Mouse (Mus musculus) embryonic stem cell, embryonic (primary cell): Measurements from ENCODE around the gene Ccl24.
"Not testable (repeated sequence)": the region's sequence is repeated elsewhere in the genome, so short reads cannot be mapped to it uniquely, and the experiment has no call there.

Source experiments
- CTCF ChIA-PET, 4 experiments: fragments of 300-600 bp in 2 of 4; fragments of 350-600 bp in 2 of 4; sonication (Branson Sonifier 250); formaldehyde crosslinking; loops; one replicate each; lab custom pipeline; 2022; ENCODE audit warnings: inconsistent platforms in 2 of 4; lab: Charles Lee
- POLR2A ChIA-PET, 4 experiments: fragments of 300-600 bp in 2 of 4; fragments of 350-600 bp in 2 of 4; sonication (Branson Sonifier 250); formaldehyde crosslinking; loops; one replicate each; lab custom pipeline; 2022; ENCODE audit warnings: antibody characterized with exemption in 4 of 4, inconsistent platforms in 1 of 4; lab: Charles Lee

Ccl24 gene

DNA sequence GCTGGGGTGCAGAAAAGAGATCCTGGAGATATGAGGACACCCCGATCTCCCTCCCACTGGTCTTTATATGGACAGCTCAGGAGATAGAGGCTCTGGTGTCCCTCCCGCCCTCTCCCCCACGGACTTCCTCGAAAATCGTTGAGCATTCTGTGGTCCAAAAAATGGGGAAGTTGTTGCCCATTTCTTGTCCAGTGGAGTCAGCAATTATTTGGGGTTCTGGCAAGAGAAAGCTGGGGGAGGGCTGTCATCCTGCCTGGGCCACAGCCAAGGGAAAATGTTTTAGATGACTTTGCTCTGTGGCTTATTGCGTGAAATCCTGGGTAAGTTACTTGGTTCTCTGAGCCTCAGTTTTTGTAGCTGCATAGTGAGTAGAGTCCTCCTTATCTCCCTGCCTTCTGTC is at the start of gene Ccl24:
Gene Ccl24, minus strand, starts transcription at position 44 of the 400 bp plus-strand sequence.
- ChIA-PET POLR2A (interaction anchor here in 1 of 4 experiments (1.4 kb wide), 1 partner anchor 11 kb away, joined by 3 read pairs; no protein-coding TSS in a partner anchor), CTCF (no interaction called here)

- ChIA-PET POLR2A (no interaction called here), CTCF (interaction anchor here in 2 of 4 experiments (0.8 to 1.4 kb wide), 2 partner anchors 9 to 279 kb away, joined by 3 to 4 read pairs; no protein-coding TSS in a partner anchor)
Observed at GRCm38 (mm10) chr5:135621725-135622124, 48.9 kb upstream of the Ccl24 start.

DNA sequence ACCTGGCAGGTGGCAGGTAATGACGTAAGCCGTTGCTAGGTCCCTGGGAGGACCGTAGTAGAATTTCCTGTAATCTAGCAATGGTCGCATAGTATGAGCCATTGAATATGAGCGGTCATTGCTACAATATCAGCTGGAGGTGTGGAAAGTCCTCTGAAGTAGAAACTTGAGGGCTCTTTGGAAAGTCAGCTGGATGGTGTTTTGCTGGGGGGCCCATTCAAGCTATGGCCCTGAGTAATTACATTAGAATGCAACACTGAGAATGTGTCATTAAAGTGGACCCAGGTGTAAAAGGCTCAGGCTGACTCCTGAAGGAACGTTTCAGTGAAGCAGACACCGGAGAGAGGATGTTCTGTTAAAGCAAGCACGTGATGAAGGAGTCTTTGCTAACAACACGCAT is 47.7 kb upstream of the Ccl24 start:
- POLR2A ChIA-PET, result interaction anchor here in 2 of 4 experiments (1.1 to 1.3 kb wide), 2 partner anchors 124 to 125 kb away, joined by 3 read pairs; partner anchors contain the start of gene Tmem120a (in 1 of the 2)

DNA sequence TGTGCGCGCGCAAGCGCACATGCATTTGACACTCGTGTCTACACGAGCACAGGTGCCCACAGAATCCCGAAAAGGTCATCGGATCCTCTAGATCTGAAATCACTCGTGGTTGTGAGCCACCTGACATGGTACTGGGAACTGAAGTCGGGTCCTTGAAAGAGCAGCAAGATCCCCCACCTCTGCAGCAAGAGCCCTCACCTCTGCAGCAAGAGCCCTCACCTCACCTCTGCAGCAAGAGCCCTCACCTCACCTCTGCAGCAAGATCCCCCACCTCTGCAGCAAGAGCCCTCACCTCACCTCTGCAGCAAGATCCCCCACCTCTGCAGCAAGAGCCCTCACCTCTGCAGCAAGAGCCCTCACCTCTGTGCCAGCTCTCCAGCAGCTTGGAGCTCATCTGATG is 46.9 kb upstream of the Ccl24 start:
- POLR2A ChIA-PET, result interaction anchor here in 1 of 4 experiments (1.3 kb wide), 1 partner anchor 126 kb away, joined by 3 read pairs; no protein-coding TSS in a partner anchor
- CTCF ChIA-PET, result interaction anchor here in 2 of 4 experiments (0.6 to 1.3 kb wide), 6 partner anchors 11 to 259 kb away, joined by 3 to 5 read pairs (median 4); no protein-coding TSS in a partner anchor

More for the DNA sequence above, 47.7 kb upstream of the Ccl24 start:
- CTCF ChIA-PET, result interaction anchor here in 3 of 4 experiments (0.7 to 1.3 kb wide), 7 partner anchors 9 to 259 kb away, joined by 3 to 11 read pairs (median 4); no protein-coding TSS in a partner anchor

GRCm38 (mm10) chr5:135609794-135610193 is 36.9 kb upstream of the Ccl24 start:
- ChIA-PET POLR2A (interaction anchor here in 1 of 4 experiments (0.6 to 0.8 kb wide), 2 partner anchors 34 to 60 kb away, joined by 3 read pairs; no protein-coding TSS in a partner anchor), CTCF (interaction anchor here in 3 of 4 experiments (0.7 to 1.2 kb wide), 6 partner anchors 14 to 594 kb away, joined by 3 read pairs; no protein-coding TSS in a partner anchor)

DNA sequence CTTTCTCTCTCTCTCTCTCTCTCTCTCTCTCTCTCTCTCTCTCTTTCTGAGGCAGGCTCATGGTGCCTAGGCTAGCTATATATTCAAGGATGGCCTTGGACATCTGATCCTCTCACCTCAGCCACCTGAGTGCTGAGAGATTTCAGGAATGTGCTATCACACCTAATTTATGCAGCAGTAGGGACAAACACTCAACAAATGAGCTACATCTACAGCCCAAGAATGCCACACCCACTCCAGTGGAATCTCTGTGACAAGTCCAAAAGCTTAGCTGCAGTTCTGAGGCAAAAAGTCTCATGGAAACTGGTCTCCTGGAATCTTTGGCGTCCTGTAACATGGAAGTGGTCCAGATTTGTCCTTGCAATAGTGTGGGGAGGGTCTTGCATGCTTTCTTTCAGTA is 34.7 kb upstream of the Ccl24 start:
- POLR2A ChIA-PET, result no interaction called here
- CTCF ChIA-PET, result interaction anchor here in 3 of 4 experiments (0.6 to 1.2 kb wide), 5 partner anchors 8 to 245 kb away, joined by 3 to 14 read pairs (median 4); no protein-coding TSS in a partner anchor

DNA sequence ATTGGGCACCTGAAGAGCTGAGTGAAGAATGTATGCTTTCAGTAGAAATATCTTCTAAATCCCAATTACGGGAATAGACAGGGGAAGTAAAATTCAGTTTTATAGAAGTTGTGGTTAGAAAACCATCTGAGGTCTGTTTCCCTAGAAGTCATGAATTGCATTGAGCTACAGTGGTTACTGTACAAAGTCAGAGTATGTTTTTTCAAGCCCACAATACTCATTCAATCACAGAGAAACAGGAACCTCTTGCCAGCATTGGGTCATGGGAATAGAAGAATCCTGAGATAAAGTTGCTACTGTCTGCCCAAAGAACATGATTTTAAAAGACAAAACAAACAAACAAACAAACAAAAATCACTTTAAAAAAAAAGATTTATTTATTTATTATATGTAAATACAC is 33.9 kb upstream of the Ccl24 start:
- CTCF ChIA-PET, result interaction anchor here in 1 of 4 experiments (0.7 kb wide), 1 partner anchor 235 kb away, joined by 5 read pairs; no protein-coding TSS in a partner anchor
- POLR2A ChIA-PET, result not testable (repeated sequence)

DNA sequence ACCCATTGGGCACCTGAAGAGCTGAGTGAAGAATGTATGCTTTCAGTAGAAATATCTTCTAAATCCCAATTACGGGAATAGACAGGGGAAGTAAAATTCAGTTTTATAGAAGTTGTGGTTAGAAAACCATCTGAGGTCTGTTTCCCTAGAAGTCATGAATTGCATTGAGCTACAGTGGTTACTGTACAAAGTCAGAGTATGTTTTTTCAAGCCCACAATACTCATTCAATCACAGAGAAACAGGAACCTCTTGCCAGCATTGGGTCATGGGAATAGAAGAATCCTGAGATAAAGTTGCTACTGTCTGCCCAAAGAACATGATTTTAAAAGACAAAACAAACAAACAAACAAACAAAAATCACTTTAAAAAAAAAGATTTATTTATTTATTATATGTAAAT is 31.8 kb upstream of the Ccl24 start:
- CTCF ChIA-PET, POLR2A ChIA-PET: not testable (repeated sequence)

DNA sequence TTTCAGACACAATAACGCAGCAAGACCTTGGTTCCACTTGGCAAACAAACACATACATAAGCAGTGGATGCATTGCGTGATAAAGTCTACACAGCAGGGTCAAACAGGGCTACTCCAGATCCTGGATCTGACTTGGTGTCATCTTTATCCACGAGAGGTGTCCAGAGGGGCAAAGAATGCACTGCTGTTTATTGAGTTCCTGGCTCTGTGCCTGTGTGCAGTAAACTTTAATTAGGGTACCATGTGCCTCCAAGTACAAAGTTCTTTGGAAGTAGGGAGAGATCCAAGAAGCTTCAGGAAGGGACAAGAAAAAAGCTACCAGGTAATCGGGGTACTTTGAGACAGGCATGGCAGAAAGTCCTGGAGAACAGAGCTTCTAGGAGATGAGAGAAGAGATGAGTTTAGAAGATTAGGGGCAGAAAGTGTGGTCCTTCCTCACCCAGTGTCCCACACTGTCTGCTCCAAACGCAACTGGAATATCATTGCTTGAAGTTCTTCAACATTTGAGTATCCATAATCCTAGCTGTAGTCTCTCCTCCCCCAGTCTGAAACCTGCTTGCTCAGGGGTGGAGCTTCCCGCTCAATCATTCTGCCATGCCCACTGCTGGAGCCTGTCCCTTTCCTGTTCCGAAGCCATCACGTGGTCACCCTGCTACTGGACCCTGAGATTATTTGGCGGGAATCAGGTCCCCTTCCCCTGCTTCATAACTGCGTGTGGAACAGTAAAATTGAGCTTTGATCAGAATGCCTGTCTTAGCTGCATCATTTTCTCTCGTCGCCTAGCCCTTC is 17.3 kb upstream of the Ccl24 start:
- CTCF ChIA-PET, result interaction anchor here in 3 of 4 experiments (0.6 to 1.9 kb wide), 7 partner anchors 22 to 972 kb away, joined by 3 to 6 read pairs (median 4); no protein-coding TSS in a partner anchor
- POLR2A ChIA-PET, result interaction anchor here in 2 of 4 experiments (0.7 to 0.8 kb wide), 2 partner anchors 88 to 568 kb away, joined by 3 to 4 read pairs; no protein-coding TSS in a partner anchor

- POLR2A ChIA-PET, result interaction anchor here in 1 of 4 experiments (0.6 to 0.8 kb wide), 3 partner anchors 47 to 281 kb away, joined by 3 to 4 read pairs (median 3); no protein-coding TSS in a partner anchor
Observed at GRCm38 (mm10) chr5:135587764-135588163, 14.9 kb upstream of the Ccl24 start.

DNA sequence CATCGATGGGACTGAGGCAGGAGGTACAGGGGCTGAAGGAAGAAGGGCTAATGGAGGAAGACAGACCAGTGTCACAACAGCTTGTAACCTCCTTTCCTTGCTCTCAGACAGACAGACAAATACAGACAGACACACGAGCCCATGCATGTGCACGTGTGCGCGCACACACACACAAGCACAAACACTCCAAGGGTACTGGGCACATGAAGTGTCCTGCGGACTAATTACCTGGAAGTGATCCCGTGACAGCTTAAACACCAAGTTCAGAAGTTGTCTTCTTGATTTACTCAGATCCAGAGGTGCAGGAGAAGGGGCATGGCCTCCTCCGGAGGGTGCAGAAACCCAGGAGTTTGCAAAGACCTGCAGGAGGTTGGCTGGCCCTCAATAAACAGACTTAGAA is 12.8 kb upstream of the Ccl24 start:
- CTCF ChIA-PET, result interaction anchor here in 3 of 4 experiments (0.5 to 0.8 kb wide), 3 partner anchors 15 to 1003 kb away, joined by 3 to 4 read pairs (median 3); no protein-coding TSS in a partner anchor
- POLR2A ChIA-PET, result no interaction called here

More at GRCm38 (mm10) chr5:135587764-135588163, 14.9 kb upstream of the Ccl24 start:
- CTCF ChIA-PET, result interaction anchor here in 2 of 4 experiments (0.6 kb wide), 2 partner anchors 384 to 1743 kb away, joined by 3 read pairs; no protein-coding TSS in a partner anchor

GRCm38 (mm10) chr5:135582330-135582729 is 9.5 kb upstream of the Ccl24 start:
- ChIA-PET CTCF (no interaction called here), POLR2A (no interaction called here)

DNA sequence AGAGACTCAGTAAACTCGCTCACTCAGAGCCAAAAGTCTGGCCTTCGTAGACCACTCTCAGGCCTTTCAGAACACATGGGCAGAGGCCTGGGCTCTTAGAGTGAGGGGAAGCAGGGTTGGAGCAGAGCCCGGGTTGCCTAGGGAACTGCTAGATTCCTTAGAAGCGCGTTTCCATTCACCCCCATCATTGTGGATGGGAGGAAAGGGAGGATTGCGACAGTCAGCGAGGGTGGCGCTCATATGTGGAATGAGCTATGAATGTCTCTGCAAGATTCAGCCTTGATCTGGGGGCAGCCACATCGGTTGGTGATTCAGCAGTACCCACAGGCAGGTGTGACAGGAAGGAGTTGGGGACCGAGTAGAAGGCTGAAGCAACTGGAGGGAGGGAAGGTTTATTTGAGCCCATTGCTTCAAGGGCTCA is 6.5 kb upstream of the Ccl24 start:
- CTCF ChIA-PET, result interaction anchor here in 1 of 4 experiments (0.6 kb wide), 1 partner anchor 226 kb away, joined by 3 read pairs; no protein-coding TSS in a partner anchor
- POLR2A ChIA-PET, result interaction anchor here in 1 of 4 experiments (0.6 kb wide), 1 partner anchor 149 kb away, joined by 3 read pairs; no protein-coding TSS in a partner anchor

DNA sequence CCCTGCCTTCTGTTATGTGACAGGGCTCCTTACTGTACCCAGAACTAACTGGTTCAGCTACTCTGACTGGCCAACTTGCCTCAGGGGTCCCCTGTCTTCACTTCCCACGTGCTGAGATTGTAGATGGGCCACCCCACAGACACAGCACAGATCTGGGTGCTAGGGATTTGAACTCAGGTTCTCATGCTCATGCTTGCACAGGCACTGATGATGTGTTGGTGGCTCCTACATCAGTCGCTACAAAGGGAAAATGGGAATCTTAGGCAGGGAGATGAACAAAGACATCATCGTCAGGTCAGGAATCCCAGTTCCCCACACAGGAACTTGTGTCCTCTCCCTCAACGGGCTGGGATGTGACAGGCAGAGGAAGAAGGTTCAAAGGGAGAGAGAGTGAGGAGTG is 3.2 kb upstream of the Ccl24 start:
- POLR2A ChIA-PET, result no interaction called here
- CTCF ChIA-PET, result no interaction called here

DNA sequence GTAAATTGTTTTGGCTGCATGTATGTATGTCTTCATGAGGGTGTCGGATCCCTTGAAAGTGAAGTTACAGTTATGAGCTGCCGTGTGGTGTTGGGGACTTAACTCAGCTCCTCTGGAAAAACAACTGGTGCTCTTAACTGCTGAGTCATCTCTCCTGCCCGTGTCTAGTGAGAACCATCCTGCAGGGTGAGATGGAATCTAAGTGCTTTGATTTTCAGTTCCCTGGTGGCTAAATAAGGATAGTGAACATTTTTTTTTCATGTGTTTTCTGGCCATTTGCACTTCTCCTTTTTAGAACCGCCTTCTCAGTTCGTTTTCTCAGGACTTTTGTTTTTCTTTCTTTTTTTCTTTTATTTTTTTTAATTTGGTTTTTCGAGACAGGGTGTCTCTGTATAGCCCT is 4.2 kb downstream of the Ccl24 start:
- POLR2A ChIA-PET, result interaction anchor here in 1 of 4 experiments (0.8 to 1.0 kb wide), 2 partner anchors 47 to 164 kb away, joined by 3 to 4 read pairs; no protein-coding TSS in a partner anchor
- CTCF ChIA-PET, result interaction anchor here in 3 of 4 experiments (0.6 to 1.2 kb wide), 6 partner anchors 12 to 1171 kb away, joined by 3 to 4 read pairs (median 3); no protein-coding TSS in a partner anchor

GRCm38 (mm10) chr5:135567556-135568265 is 5.1 kb downstream of the Ccl24 start:
- ChIA-PET CTCF (interaction anchor here in 3 of 4 experiments (0.5 to 1.3 kb wide), 5 partner anchors 13 to 450 kb away, joined by 3 to 4 read pairs (median 3); no protein-coding TSS in a partner anchor), POLR2A (interaction anchor here in 1 of 4 experiments (1.0 kb wide), 1 partner anchor 46 kb away, joined by 4 read pairs; no protein-coding TSS in a partner anchor)

- ChIA-PET CTCF (no interaction called here), POLR2A (no interaction called here)
Observed at GRCm38 (mm10) chr5:135563469-135563868, 9.4 kb downstream of the Ccl24 start, which contains the start of gene Ccl26. Ccl26 (minus strand) TSS chr5:135563569.

DNA sequence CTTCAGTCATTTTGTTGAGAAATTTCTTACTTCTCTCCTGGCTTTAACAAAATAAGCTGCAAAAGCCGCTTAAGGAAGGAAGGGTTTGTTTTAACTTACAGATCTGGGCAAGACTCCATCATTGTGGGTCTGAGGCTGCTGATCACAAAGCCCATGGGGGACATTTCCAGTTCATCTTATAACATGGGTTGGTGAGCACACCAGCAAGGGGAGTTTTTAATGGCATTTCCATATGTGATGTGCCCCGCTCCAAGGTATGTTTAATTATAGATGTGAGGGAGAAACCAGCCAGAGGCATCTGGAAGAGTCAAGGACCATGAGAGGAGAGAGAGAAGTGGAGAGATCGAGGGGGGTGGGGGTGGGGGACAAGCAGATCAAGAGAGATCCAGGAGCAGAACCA is 15.2 kb downstream of the Ccl24 start:
- ChIA-PET POLR2A (interaction anchor here in 1 of 4 experiments (0.7 kb wide), 1 partner anchor 103 kb away, joined by 3 read pairs; no protein-coding TSS in a partner anchor), CTCF (interaction anchor here in 1 of 4 experiments (0.8 kb wide), 1 partner anchor 50 kb away, joined by 14 read pairs; no protein-coding TSS in a partner anchor)
